Mouse (Mus musculus): Measurements from ENCODE around the gene Pkd1. TPM values are rescaled to one million over a fixed set of nuclear protein-coding genes. Genes with fewer than 3 reads are reported as not detected.

The Pkd1 gene
- total RNA-seq, 2 experiments from 2014 or later, result 1.5 to 3.8 TPM

DNA sequence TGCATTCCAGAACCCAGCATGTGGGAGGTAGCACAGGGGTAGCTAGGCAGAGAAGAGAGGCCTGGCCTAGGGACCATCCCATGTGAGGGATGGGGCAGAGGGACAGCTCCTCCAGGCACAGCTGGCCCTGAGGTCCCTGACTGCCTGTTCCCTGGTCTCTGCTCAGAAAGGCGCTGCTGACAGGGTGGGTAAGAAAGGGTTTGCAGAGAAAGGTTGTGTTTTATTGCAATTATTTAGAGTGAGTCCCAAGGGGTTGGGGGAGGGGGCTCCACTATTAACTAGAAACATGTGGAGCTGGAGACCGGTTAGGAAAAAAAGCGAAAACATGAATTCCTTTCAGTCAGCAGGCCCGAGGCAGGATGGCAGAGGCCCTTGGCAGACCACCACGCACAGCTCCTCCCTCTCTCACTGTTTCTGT lies 89.9 kb downstream of the Pkd1 start:
- no peak for ATAC-seq (replicated peaks; ENCODE audit: low FRiP score, poor library complexity, severe bottlenecking)

DNA sequence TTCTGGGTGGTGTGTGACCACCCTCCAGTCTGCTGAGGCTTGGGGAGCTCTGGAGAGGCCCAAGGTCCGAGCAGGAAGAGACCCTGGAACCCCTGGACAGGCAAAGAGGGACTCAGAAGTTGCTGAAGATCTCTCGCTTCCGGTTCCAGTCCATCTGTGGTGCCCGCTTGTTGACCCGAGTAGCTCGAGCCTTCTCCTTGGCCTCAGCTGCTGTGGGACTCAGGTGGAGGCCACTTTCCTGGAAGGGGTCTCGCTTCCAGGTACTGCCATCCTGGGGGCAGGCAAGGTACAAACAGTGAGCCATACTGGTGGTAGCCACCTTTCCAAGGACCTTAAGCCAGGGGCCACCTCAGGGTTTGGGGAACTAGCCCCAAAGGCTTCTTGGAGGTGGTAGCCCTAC lies 90.5 kb downstream of the Pkd1 start:
- ATAC-seq (replicated peaks; ENCODE audit: low FRiP score, poor library complexity, severe bottlenecking), result no peak

DNA sequence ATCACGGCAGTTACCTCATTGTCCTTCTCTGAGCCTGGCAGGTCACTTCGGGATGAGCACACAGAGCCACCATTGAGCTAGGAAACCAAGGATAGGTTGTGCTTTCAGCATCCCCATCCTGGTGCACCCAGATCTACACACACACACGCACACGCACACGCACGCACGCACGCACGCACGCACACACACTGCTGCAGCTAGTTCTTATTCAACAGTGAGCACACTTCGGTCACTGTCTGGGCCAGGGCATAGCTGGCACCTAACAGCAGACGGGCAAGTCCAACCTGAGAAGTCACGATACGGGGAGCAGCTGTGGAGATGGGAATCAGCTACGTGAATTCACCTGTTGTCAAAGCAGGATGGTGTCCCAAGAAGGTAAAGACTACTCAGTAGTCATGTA lies 90.9 kb downstream of the Pkd1 start:
- no peak for ATAC-seq (replicated peaks; ENCODE audit: low FRiP score, poor library complexity, severe bottlenecking)

DNA sequence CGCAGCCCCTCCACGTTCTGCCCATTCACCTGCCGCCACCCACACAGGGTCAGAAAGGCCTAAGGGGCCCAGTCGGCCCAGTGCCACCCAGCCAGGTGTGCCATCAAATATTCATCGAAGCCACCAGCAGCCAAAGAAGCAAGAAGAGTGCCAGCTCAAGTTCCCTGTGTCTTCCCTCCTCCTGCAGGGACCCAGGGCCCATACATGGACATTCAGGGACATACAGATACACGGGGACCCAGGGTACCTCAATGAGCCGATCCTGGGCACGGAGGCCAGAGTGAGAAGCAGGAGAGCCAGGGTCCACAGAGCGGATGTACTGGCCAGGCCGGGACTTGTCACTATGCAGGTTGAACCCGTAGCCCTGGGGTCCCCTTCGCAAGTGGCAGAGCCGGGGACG lies 92.3 kb downstream of the Pkd1 start:
- ATAC-seq (replicated peaks; ENCODE audit: low FRiP score, poor library complexity, severe bottlenecking), result no peak

DNA sequence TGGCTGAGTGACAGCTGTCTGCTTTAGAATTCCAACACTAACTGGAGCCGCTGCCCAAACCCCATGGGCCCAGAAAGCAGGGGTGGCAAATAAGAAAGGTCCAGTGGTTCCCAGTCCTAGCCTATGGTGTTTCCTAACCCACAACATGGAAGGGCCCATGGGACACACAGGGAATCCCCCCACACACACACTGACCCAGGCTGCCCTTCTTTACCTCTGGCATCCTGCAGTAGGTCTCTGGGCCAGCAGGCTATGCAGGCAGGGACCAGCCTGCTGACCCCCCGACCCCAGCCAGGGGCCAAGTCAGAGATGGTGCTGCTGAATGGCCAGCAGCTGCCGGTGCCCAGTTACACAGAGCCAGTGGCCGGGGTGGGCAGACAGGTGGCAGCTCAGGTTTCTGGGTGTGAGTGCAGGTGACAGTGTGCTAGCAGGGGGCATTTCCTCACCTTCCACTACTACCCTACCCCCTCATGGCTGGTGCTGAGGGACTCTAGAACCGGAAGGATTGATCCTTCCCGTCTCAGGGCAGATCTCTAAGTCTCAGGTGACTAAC lies 93.2 kb downstream of the Pkd1 start:
- no peak for ATAC-seq (replicated peaks; ENCODE audit: low FRiP score, poor library complexity, severe bottlenecking)

DNA sequence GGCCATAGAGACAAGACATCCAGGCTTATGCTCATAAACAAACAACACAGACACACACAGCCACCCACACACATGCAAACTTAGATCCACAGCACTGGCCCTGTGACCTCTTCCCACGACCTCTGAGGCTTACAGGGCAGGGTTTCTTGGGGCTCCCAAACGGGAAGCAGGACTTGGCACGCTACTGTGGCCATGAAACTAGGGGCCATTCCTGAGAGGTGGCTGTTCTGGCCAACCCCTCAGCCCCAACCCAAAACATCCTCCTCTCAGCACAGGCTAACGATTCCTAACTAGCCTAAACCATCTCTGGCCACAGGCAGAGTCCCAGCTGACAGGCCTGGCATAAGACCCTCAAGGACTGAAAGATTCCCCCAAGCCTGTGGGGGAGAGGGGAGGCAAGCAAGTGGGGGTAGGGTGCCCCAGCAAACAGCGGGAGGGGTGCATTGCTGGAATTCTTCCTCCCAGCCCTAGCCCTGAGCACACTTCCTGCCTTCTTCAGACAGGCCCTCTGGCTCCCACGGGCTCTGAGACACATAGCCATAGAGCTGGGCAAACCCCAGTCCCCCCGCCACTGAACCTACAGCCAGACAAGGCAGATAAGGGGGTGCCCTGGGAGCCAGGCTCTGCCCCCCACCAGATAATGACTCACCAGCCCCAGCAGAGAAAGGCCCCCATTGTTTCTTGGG lies 94.5 kb downstream of the Pkd1 start:
- ATAC-seq (replicated peaks; ENCODE audit: low FRiP score, poor library complexity, severe bottlenecking), result no peak

DNA sequence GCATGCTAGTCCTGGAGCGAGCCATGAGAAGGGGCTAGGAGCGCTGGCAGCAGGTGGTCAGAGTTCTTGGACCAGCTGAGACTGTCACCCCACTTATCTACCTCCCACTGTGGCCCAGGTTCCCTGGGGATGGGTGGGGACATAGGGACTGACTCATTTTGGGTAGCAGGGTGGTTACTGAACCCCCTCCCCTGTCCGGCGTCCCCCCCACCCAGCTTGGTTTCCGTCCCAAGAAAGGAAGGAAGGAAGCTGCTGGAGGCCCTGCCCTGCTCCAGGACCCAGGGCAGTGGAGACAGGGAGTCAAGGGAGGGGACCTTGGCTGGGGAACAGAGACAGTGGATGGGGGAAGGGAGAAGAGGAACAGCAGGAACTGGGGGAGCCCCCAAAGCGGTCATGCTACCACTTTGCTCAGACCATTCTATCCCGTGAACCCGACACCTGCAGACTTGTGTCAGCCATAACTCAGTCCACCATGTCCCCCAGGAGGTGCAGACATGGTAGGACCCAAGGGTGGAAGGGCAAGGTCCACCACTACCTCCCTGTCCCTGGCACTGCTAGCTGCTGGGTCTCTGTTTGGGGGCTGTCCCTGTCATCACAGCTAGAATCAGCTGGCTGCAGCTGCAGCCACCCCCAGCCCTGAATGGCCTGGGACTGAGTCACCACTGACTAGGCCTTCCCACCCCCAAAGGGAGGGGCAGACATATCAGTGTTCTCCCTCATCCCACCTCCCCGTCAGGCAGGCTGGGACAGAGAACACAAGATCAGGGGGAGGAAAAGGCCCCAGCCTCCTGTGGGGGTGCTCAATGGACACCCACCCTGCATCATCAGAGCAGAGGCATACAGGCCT lies 95.5 kb downstream of the Pkd1 start:
- no peak for ATAC-seq (replicated peaks; ENCODE audit: low FRiP score, poor library complexity, severe bottlenecking)

DNA sequence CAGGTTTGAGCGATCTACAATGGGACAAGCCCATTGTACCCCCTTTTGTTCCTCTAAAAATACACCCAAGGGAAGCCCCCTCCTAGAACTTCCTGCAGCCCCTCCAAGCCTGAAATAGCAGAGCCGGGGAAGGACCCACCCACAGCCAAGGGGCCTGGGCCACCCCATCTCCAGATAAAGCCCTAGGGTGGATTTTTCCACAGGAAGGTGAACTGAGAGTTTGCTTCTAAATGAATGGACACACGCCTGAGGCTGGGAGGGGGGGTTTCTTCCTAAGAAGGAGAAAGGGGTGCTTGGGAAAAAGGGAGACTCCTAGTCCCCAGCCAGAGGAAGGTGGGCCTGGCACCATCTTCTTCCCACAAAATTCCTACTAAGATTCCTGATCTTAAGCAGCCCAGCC lies 96.3 kb downstream of the Pkd1 start:
- no peak for ATAC-seq (replicated peaks; ENCODE audit: low FRiP score, poor library complexity, severe bottlenecking)

Other genes starting within 250 kb of the Pkd1 start
- not detected in 2 replicates for gene Abca17, start 198.8 kb upstream of the Pkd1 start, total RNA-seq (2015; ENCODE audit: low replicate concordance)
- gene Abca17, start 198.8 kb upstream of the Pkd1 start, total RNA-seq (2017; ENCODE audit: low replicate concordance), result not detected in 2 replicates
- 7.3 and 16.1 TPM in 2 replicates for gene Abca3, start 197.9 kb upstream of the Pkd1 start, total RNA-seq (2015; ENCODE audit: low replicate concordance)
- gene Abca3, start 197.9 kb upstream of the Pkd1 start, total RNA-seq (2017; ENCODE audit: low replicate concordance), result 11.1 and 14.8 TPM in 2 replicates
- gene Rnps1, start 135.3 kb upstream of the Pkd1 start, total RNA-seq (2015; ENCODE audit: low replicate concordance), result 38.7 and 42.8 TPM in 2 replicates
- 43.6 and 43.7 TPM in 2 replicates for gene Rnps1, start 135.3 kb upstream of the Pkd1 start, total RNA-seq (2017; ENCODE audit: low replicate concordance)
- gene Eci1, start 123.2 kb upstream of the Pkd1 start, total RNA-seq (2015; ENCODE audit: low replicate concordance), result 2.7 and 5.4 TPM in 2 replicates
- 4.3 and 15.3 TPM in 2 replicates for gene Eci1, start 123.2 kb upstream of the Pkd1 start, total RNA-seq (2017; ENCODE audit: low replicate concordance)
- 2.1 TPM in 1 of 2 replicates, not detected in the other for gene Dnase1l2, start 106.7 kb upstream of the Pkd1 start, total RNA-seq (2015; ENCODE audit: low replicate concordance)
- 0.85 and 5.6 TPM in 2 replicates for gene Dnase1l2, start 106.7 kb upstream of the Pkd1 start, total RNA-seq (2017; ENCODE audit: low replicate concordance)
- gene E4f1, start 79.5 kb upstream of the Pkd1 start, total RNA-seq (2015; ENCODE audit: low replicate concordance), result 15.0 and 20.9 TPM in 2 replicates
- gene E4f1, start 79.5 kb upstream of the Pkd1 start, total RNA-seq (2017; ENCODE audit: low replicate concordance), result 13.4 and 14.1 TPM in 2 replicates
- 14.2 and 20.2 TPM in 2 replicates for gene Pgp, start 79.4 kb upstream of the Pkd1 start, total RNA-seq (2015; ENCODE audit: low replicate concordance)
- 6.1 and 8.1 TPM in 2 replicates for gene Pgp, start 79.4 kb upstream of the Pkd1 start, total RNA-seq (2017; ENCODE audit: low replicate concordance)
- 1.7 TPM in 1 of 2 replicates, not detected in the other for gene Bricd5, start 76.0 kb upstream of the Pkd1 start, total RNA-seq (2015; ENCODE audit: low replicate concordance)
- 1.1 TPM in 1 of 2 replicates, not detected in the other for gene Bricd5, start 76.0 kb upstream of the Pkd1 start, total RNA-seq (2017; ENCODE audit: low replicate concordance)
- 5.9 and 15.8 TPM in 2 replicates for gene Mlst8, start 70.8 kb upstream of the Pkd1 start, total RNA-seq (2015; ENCODE audit: low replicate concordance)
- gene Mlst8, start 70.8 kb upstream of the Pkd1 start, total RNA-seq (2017; ENCODE audit: low replicate concordance), result 5.5 and 8.2 TPM in 2 replicates
- not detected in 2 replicates for gene Caskin1, start 61.2 kb upstream of the Pkd1 start, total RNA-seq (2015; ENCODE audit: low replicate concordance)
- not detected in 2 replicates for gene Caskin1, start 61.2 kb upstream of the Pkd1 start, total RNA-seq (2017; ENCODE audit: low replicate concordance)
- 11.9 and 13.2 TPM in 2 replicates for gene Traf7, start 21.9 kb upstream of the Pkd1 start, total RNA-seq (2015; ENCODE audit: low replicate concordance)
- gene Traf7, start 21.9 kb upstream of the Pkd1 start, total RNA-seq (2017; ENCODE audit: low replicate concordance), result 24.2 and 45.2 TPM in 2 replicates
- gene Rab26, start 15.6 kb upstream of the Pkd1 start, total RNA-seq (2015; ENCODE audit: low replicate concordance), result not detected in 2 replicates
- not detected in 2 replicates for gene Rab26, start 15.6 kb upstream of the Pkd1 start, total RNA-seq (2017; ENCODE audit: low replicate concordance)
- 16.3 and 75.9 TPM in 2 replicates for gene Tsc2, start 82.8 kb downstream of the Pkd1 start, total RNA-seq (2015; ENCODE audit: low replicate concordance)
- gene Tsc2, start 82.8 kb downstream of the Pkd1 start, total RNA-seq (2017; ENCODE audit: low replicate concordance), result 8.6 and 9.0 TPM in 2 replicates
- 1.0 TPM in 1 of 2 replicates, not detected in the other for gene Nthl1, start 82.8 kb downstream of the Pkd1 start, total RNA-seq (2015; ENCODE audit: low replicate concordance)
- 0.56 and 0.85 TPM in 2 replicates for gene Nthl1, start 82.8 kb downstream of the Pkd1 start, total RNA-seq (2017; ENCODE audit: low replicate concordance)
- 0.38 TPM in 1 of 2 replicates, not detected in the other for gene Slc9a3r2, start 100.5 kb downstream of the Pkd1 start, total RNA-seq (2015; ENCODE audit: low replicate concordance)
- 0.56 and 1.8 TPM in 2 replicates for gene Slc9a3r2, start 100.5 kb downstream of the Pkd1 start, total RNA-seq (2017; ENCODE audit: low replicate concordance)
- not detected in 2 replicates for gene Npw, start 108.6 kb downstream of the Pkd1 start, total RNA-seq (2015; ENCODE audit: low replicate concordance)
- gene Npw, start 108.6 kb downstream of the Pkd1 start, total RNA-seq (2017; ENCODE audit: low replicate concordance), result not detected in 2 replicates
- gene Zfp598, start 119.9 kb downstream of the Pkd1 start, total RNA-seq (2015; ENCODE audit: low replicate concordance), result 3.7 and 7.9 TPM in 2 replicates
- gene Zfp598, start 119.9 kb downstream of the Pkd1 start, total RNA-seq (2017; ENCODE audit: low replicate concordance), result 4.0 and 4.3 TPM in 2 replicates
- not detected in 2 replicates for gene Syngr3, start 140.1 kb downstream of the Pkd1 start, total RNA-seq (2015; ENCODE audit: low replicate concordance)
- not detected in 2 replicates for gene Syngr3, start 140.1 kb downstream of the Pkd1 start, total RNA-seq (2017; ENCODE audit: low replicate concordance)
- gene Gfer, start 146.3 kb downstream of the Pkd1 start, total RNA-seq (2015; ENCODE audit: low replicate concordance), result 2.7 and 6.3 TPM in 2 replicates
- gene Gfer, start 146.3 kb downstream of the Pkd1 start, total RNA-seq (2017; ENCODE audit: low replicate concordance), result 3.0 and 7.2 TPM in 2 replicates
- gene Noxo1, start 146.4 kb downstream of the Pkd1 start, total RNA-seq (2015; ENCODE audit: low replicate concordance), result not detected in 2 replicates
- gene Noxo1, start 146.4 kb downstream of the Pkd1 start, total RNA-seq (2017; ENCODE audit: low replicate concordance), result not detected in 2 replicates
- gene Tbl3, start 157.8 kb downstream of the Pkd1 start, total RNA-seq (2015; ENCODE audit: low replicate concordance), result 0.58 and 5.9 TPM in 2 replicates
- gene Tbl3, start 157.8 kb downstream of the Pkd1 start, total RNA-seq (2017; ENCODE audit: low replicate concordance), result 4.3 and 11.9 TPM in 2 replicates
- gene Rnf151, start 168.2 kb downstream of the Pkd1 start, total RNA-seq (2015; ENCODE audit: low replicate concordance), result not detected in 2 replicates
- not detected in 2 replicates for gene Rnf151, start 168.2 kb downstream of the Pkd1 start, total RNA-seq (2017; ENCODE audit: low replicate concordance)
- 1,254 and 1,636 TPM in 2 replicates for gene Rps2, start 168.3 kb downstream of the Pkd1 start, total RNA-seq (2015; ENCODE audit: low replicate concordance)
- 281 and 355 TPM in 2 replicates for gene Rps2, start 168.3 kb downstream of the Pkd1 start, total RNA-seq (2017; ENCODE audit: low replicate concordance)
- 52.0 and 124 TPM in 2 replicates for gene Ndufb10, start 174.6 kb downstream of the Pkd1 start, total RNA-seq (2015; ENCODE audit: low replicate concordance)
- 74.1 and 90.5 TPM in 2 replicates for gene Ndufb10, start 174.6 kb downstream of the Pkd1 start, total RNA-seq (2017; ENCODE audit: low replicate concordance)
- not detected in 2 replicates for gene Rpl3l, start 178.0 kb downstream of the Pkd1 start, total RNA-seq (2015; ENCODE audit: low replicate concordance)
- not detected in 2 replicates for gene Rpl3l, start 178.0 kb downstream of the Pkd1 start, total RNA-seq (2017; ENCODE audit: low replicate concordance)
- gene Msrb1, start 186.8 kb downstream of the Pkd1 start, total RNA-seq (2015; ENCODE audit: low replicate concordance), result 177 and 224 TPM in 2 replicates
- gene Msrb1, start 186.8 kb downstream of the Pkd1 start, total RNA-seq (2017; ENCODE audit: low replicate concordance), result 42.8 and 97.5 TPM in 2 replicates
- not detected in 2 replicates for gene Hs3st6, start 203.2 kb downstream of the Pkd1 start, total RNA-seq (2015; ENCODE audit: low replicate concordance)
- gene Hs3st6, start 203.2 kb downstream of the Pkd1 start, total RNA-seq (2017; ENCODE audit: low replicate concordance), result not detected in 2 replicates

Data from erythroblast, adult 5-6 weeks (primary cell).